In genomic region chr10:61679545-61679944, GRCm38 (mm10) we compare ENCODE assay signal across 8 mouse cellular contexts. TPM values are rescaled to one million over a fixed set of nuclear protein-coding genes. Genes with fewer than 3 reads are reported as not detected.
DNase-seq lines count a peak whose midpoint lies in the region; ATAC-seq and TF ChIP-seq lines count a peak whose summit lies in the region.

No protein-coding gene starts in this region.

- H3K27me3 ChIP-seq in heart, embryonic 11.5 days (ENCODE audit: control insufficient read depth, insufficient read depth, low read length) = no peaks in the 10 kb centered on the region
- no peaks in the 10 kb centered on the region for H3K27me3 ChIP-seq in ES-Bruce4 (ENCODE audit: control insufficient read depth, insufficient read depth, low read length, poor library complexity, severe bottlenecking)
- H3K27me3 ChIP-seq in forebrain, embryonic 13.5 days = no peaks in the 10 kb centered on the region
- no peaks in the 10 kb centered on the region for H3K27me3 ChIP-seq in liver, embryonic 15.5 days

- no peaks in the 10 kb centered on the region for H3K9me3 ChIP-seq in heart, embryonic 11.5 days (replicated peaks; ENCODE audit: control insufficient read depth, low read length)
- no peaks in the 10 kb centered on the region for H3K9me3 ChIP-seq in ES-Bruce4 (replicated peaks; ENCODE audit: control insufficient read depth, insufficient read depth, low read length, poor library complexity, severe bottlenecking)
- no peaks in the 10 kb centered on the region for H3K9me3 ChIP-seq in forebrain, embryonic 13.5 days (replicated peaks)
- H3K9me3 ChIP-seq in liver, embryonic 15.5 days (replicated peaks) = no peaks in the 10 kb centered on the region

- H3K4me2 ChIP-seq in heart, embryonic 11.5 days = peak overlapping the region; percentile 79
- peak overlapping the region; percentile 76 for H3K4me2 ChIP-seq in forebrain, embryonic 13.5 days
- H3K4me2 ChIP-seq in liver, embryonic 15.5 days = peak overlapping the region; percentile 83

- no peak for TF ChIP-seq EP300 in ES-Bruce4 (IDR thresholded peaks at IDR 0.05; ENCODE audit: insufficient read depth, low read depth, low read length)

- ATAC-seq in heart, embryonic 11.5 days (replicated peaks; ENCODE audit: insufficient number of reproducible peaks, low FRiP score, low TSS enrichment) = no peak
- peak; percentile 4; the same call in 1 of the 2 replicates for ATAC-seq in forebrain, embryonic 13.5 days
- no peak for ATAC-seq in liver, embryonic 15.5 days (ENCODE audit: insufficient read depth)

- no peak for TF ChIP-seq POLR2A in ES-Bruce4 (IDR thresholded peaks at IDR 0.05; ENCODE audit: insufficient read depth, low read length)

- H3K9ac ChIP-seq in heart, embryonic 11.5 days (ENCODE audit: low read depth, low read length) = peak overlapping the region; percentile 94
- H3K9ac ChIP-seq in ES-Bruce4 (ENCODE audit: low read depth, poor library complexity, severe bottlenecking) = peak overlapping the region; percentile 13; the same call in 1 of the 2 replicates
- H3K9ac ChIP-seq in forebrain, embryonic 13.5 days = peak overlapping the region; percentile 64
- H3K9ac ChIP-seq in liver, embryonic 15.5 days = peak overlapping the region; percentile 67

- H3K4me3 ChIP-seq in heart, embryonic 11.5 days (ENCODE audit: low read depth, low read length) = peak overlapping the region; percentile 99
- peak overlapping the region; percentile 59 for H3K4me3 ChIP-seq in ES-Bruce4 (ENCODE audit: low read depth, low read length)
- peak overlapping the region; percentile 69 for H3K4me3 ChIP-seq in forebrain, embryonic 13.5 days
- peak overlapping the region; percentile 96 for H3K4me3 ChIP-seq in liver, embryonic 15.5 days (replicated peaks)

- 37% methylated on average over 9 of the region's 9 CpGs for WGBS in heart, embryonic 11.5 days (ENCODE audit: insufficient replicate concordance)
- 36% methylated on average over 9 of the region's 9 CpGs for WGBS in forebrain, embryonic 13.5 days
- WGBS in liver, embryonic 15.5 days (ENCODE audit: insufficient replicate concordance) = 42% methylated on average over 9 of the region's 9 CpGs

- H3K4me1 ChIP-seq in heart, embryonic 11.5 days (ENCODE audit: control insufficient read depth, insufficient read depth, low read length) = peaks cover 6% of the 10 kb centered on the region
- no peaks in the 10 kb centered on the region for H3K4me1 ChIP-seq in ES-Bruce4 (ENCODE audit: control insufficient read depth, insufficient read depth, low read length)
- H3K4me1 ChIP-seq in forebrain, embryonic 13.5 days = peaks cover 19% of the 10 kb centered on the region
- H3K4me1 ChIP-seq in liver, embryonic 15.5 days (replicated peaks) = peaks cover 33% of the 10 kb centered on the region

- H3K27ac ChIP-seq in heart, embryonic 11.5 days (ENCODE audit: low read depth, low read length) = peak overlapping the region; percentile 89
- H3K27ac ChIP-seq in ES-Bruce4 (ENCODE audit: insufficient read depth, low read length) = no peak overlapping the region
- peak overlapping the region; percentile 31; the same call in 1 of the 2 replicates for H3K27ac ChIP-seq in forebrain, embryonic 13.5 days
- peak overlapping the region; percentile 84 for H3K27ac ChIP-seq in liver, embryonic 15.5 days (replicated peaks)

- no peak for TF ChIP-seq CTCF in ES-Bruce4 (IDR thresholded peaks at IDR 0.05; ENCODE audit: low read depth, low read length)

- DNase-seq in heart, postnatal 4 days = no peak
- DNase-seq in c-Kit-positive CD71-positive TER-119-positive erythroid progenitor cells, embryonic 14.5 days (ENCODE audit: low spot score) = no peak
- DNase-seq in layer of hippocampus, adult 8-10 months (ENCODE audit: low spot score in 2 of 2) = no peak
- no peak for DNase-seq in gastrocnemius, adult 18-20 months (ENCODE audit: low spot score)

- peaks cover 5% of the 10 kb centered on the region; the same call in 1 of the 2 replicates for H3K36me3 ChIP-seq in heart, embryonic 11.5 days (ENCODE audit: control insufficient read depth, insufficient read depth, low read length)
- H3K36me3 ChIP-seq in ES-Bruce4 (ENCODE audit: control insufficient read depth, insufficient read depth, low read length, poor library complexity, severe bottlenecking) = peaks cover 7% of the 10 kb centered on the region
- H3K36me3 ChIP-seq in forebrain, embryonic 13.5 days (ENCODE audit: poor library complexity, severe bottlenecking) = peaks cover 16% of the 10 kb centered on the region
- peaks cover 16% of the 10 kb centered on the region for H3K36me3 ChIP-seq in liver, embryonic 15.5 days (replicated peaks)

RNA-seq across cellular contexts. Expression of gene Sar1a, which starts 0.6 kb away (rescaled TPM):
- 182 and 200 TPM in 2 replicates for polyA plus RNA-seq in heart, embryonic 11.5 days (2014; fragmentation: Nextera tagmentation; extraction: Ambion mirVana)
- total RNA-seq in heart, postnatal 4 days (2021) = 100 to 1,000 TPM; 151 to 153 TPM
- 131 and 136 TPM in 2 replicates for polyA plus RNA-seq in ES-Bruce4 (2011; ENCODE audit: insufficient read depth, insufficient read length, low read depth, missing spikeins)
- polyA plus RNA-seq in forebrain, embryonic 13.5 days (2015; fragmentation: Nextera tagmentation; extraction: Ambion mirVana) = 205 and 216 TPM in 2 replicates
- 66.5 and 73.0 TPM in 2 replicates for polyA plus RNA-seq in liver, embryonic 15.5 days (2015; fragmentation: Nextera tagmentation; extraction: Ambion mirVana)
- 100 to 1,000 TPM; 118 to 126 (median 121) TPM for total RNA-seq in layer of hippocampus, adult 8-10 months (2022)
- total RNA-seq in gastrocnemius, adult 18-20 months (2021) = 100 to 1,000 TPM; 115 to 135 TPM

RNA-seq across cellular contexts. Expression of gene Tysnd1, which starts 15.8 kb away (rescaled TPM):
- polyA plus RNA-seq in heart, embryonic 11.5 days (2014; fragmentation: Nextera tagmentation; extraction: Ambion mirVana) = 24.5 and 25.1 TPM in 2 replicates
- 10 to 100 TPM; 21.0 to 22.6 TPM for total RNA-seq in heart, postnatal 4 days (2021)
- 11.2 and 17.2 TPM in 2 replicates for polyA plus RNA-seq in ES-Bruce4 (2011; ENCODE audit: insufficient read depth, insufficient read length, low read depth, missing spikeins)
- 18.0 and 18.4 TPM in 2 replicates for polyA plus RNA-seq in forebrain, embryonic 13.5 days (2015; fragmentation: Nextera tagmentation; extraction: Ambion mirVana)
- 17.6 and 22.1 TPM in 2 replicates for polyA plus RNA-seq in liver, embryonic 15.5 days (2015; fragmentation: Nextera tagmentation; extraction: Ambion mirVana)
- total RNA-seq in layer of hippocampus, adult 8-10 months (2022) = 10 to 100 TPM; 20.2 to 22.9 (median 20.8) TPM
- total RNA-seq in gastrocnemius, adult 18-20 months (2021) = 10 to 100 TPM; 13.0 to 15.1 TPM

RNA-seq across cellular contexts. Expression of gene Ppa1, which starts 31.2 kb away (rescaled TPM):
- polyA plus RNA-seq in heart, embryonic 11.5 days (2014; fragmentation: Nextera tagmentation; extraction: Ambion mirVana) = 158 and 160 TPM in 2 replicates
- 10 to 100 TPM; 55.2 to 61.6 TPM for total RNA-seq in heart, postnatal 4 days (2021)
- polyA plus RNA-seq in ES-Bruce4 (2011; ENCODE audit: insufficient read depth, insufficient read length, low read depth, missing spikeins) = 149 and 150 TPM in 2 replicates
- 285 and 287 TPM in 2 replicates for polyA plus RNA-seq in forebrain, embryonic 13.5 days (2015; fragmentation: Nextera tagmentation; extraction: Ambion mirVana)
- polyA plus RNA-seq in liver, embryonic 15.5 days (2015; fragmentation: Nextera tagmentation; extraction: Ambion mirVana) = 91.9 and 92.6 TPM in 2 replicates
- total RNA-seq in layer of hippocampus, adult 8-10 months (2022) = 100 to 1,000 TPM in 3 of 4 experiments, 10 to 100 TPM in 1; 98.3 to 113 (median 102) TPM
- total RNA-seq in gastrocnemius, adult 18-20 months (2021) = 10 to 100 TPM; 57.6 to 68.1 TPM

RNA-seq across cellular contexts. Expression of gene Aifm2, which starts 35.5 kb away (rescaled TPM):
- polyA plus RNA-seq in heart, embryonic 11.5 days (2014; fragmentation: Nextera tagmentation; extraction: Ambion mirVana) = 15.6 and 18.9 TPM in 2 replicates
- total RNA-seq in heart, postnatal 4 days (2021) = 10 to 100 TPM; 33.3 to 35.5 TPM
- 8.2 and 9.5 TPM in 2 replicates for polyA plus RNA-seq in ES-Bruce4 (2011; ENCODE audit: insufficient read depth, insufficient read length, low read depth, missing spikeins)
- polyA plus RNA-seq in forebrain, embryonic 13.5 days (2015; fragmentation: Nextera tagmentation; extraction: Ambion mirVana) = 5.0 and 5.1 TPM in 2 replicates
- 4.4 TPM in 2 replicates for polyA plus RNA-seq in liver, embryonic 15.5 days (2015; fragmentation: Nextera tagmentation; extraction: Ambion mirVana)
- 10 to 100 TPM in 1 of 4 experiments, 1 to 10 TPM in 3; 9.4 to 11.2 (median 9.4) TPM for total RNA-seq in layer of hippocampus, adult 8-10 months (2022)
- 10 to 100 TPM; 12.4 to 15.2 TPM for total RNA-seq in gastrocnemius, adult 18-20 months (2021)

Comparison
In these comparisons a context has a peak if more than half of its experiments do, and no peak if none do; other contexts are left out.
1. H3K9ac ChIP-seq: peak in every context shown above with its lines; median percentile 94 in heart, embryonic 11.5 days; 67 in liver, embryonic 15.5 days; 64 in forebrain, embryonic 13.5 days; 13 in ES-Bruce4.